ENCODE assay signal across 10 mouse cellular contexts in genomic region chr8:3219921-3220411, GRCm38 (mm10). TPM values are rescaled to one million over a fixed set of nuclear protein-coding genes. Genes with fewer than 3 reads are reported as not detected.
DNase-seq lines count a peak whose midpoint lies in the region; ATAC-seq and TF ChIP-seq lines count a peak whose summit lies in the region.
"Had no signal": no experiment of that assay in that cellular context is flagged by ENCODE, and none has a peak within 500 bp of the region (broad histone marks: within the 10 kb centered on the region; RNA-seq: fewer than 3 reads in every experiment).

No protein-coding gene starts in this region.

- no peak for ATAC-seq in heart, embryonic 14.5 days (ENCODE audit: insufficient number of reproducible peaks, insufficient read depth, low FRiP score, low read depth)
- no peak for ATAC-seq in limb, embryonic 13.5 days (ENCODE audit: low FRiP score, low read depth)
- no peak for ATAC-seq in stomach, embryonic 15.5 days (ENCODE audit: insufficient read depth, low FRiP score, low read depth)

- intact Hi-C loops in heart, postnatal 36 days (cut with DNase I): loop anchor here (2.0 to 5.0 kb wide), 3 partner anchors 38 to 59 kb away; partner anchors contain the start of gene Insr

- no peaks in the 10 kb centered on the region for H3K36me3 ChIP-seq in heart, embryonic 14.5 days (ENCODE audit: control insufficient read depth, insufficient read depth, low read length)
- H3K36me3 ChIP-seq in thymus, adult 2 months (ENCODE audit: control insufficient read depth, insufficient read depth, low read length): no peaks in the 10 kb centered on the region
- no peaks in the 10 kb centered on the region for H3K36me3 ChIP-seq in limb, embryonic 13.5 days
- no peaks in the 10 kb centered on the region for H3K36me3 ChIP-seq in stomach, embryonic 15.5 days

- H3K4me1 ChIP-seq in heart, embryonic 14.5 days (ENCODE audit: control insufficient read depth in 2 of 2, insufficient read depth in 2 of 2, low read length in 2 of 2): peaks cover 16 to 57% of the 10 kb centered on the region in 2 experiments
- peaks cover 3% of the 10 kb centered on the region for H3K4me1 ChIP-seq in thymus, adult 2 months (replicated peaks; ENCODE audit: control insufficient read depth, insufficient read depth, low read length)
- H3K4me1 ChIP-seq in limb, embryonic 13.5 days: peaks cover 29% of the 10 kb centered on the region
- H3K4me1 ChIP-seq in stomach, embryonic 15.5 days: peaks cover 14% of the 10 kb centered on the region

- WGBS in heart, embryonic 14.5 days: 90% methylated on average over 12 of the region's 12 CpGs
- WGBS in thymus, adult 2 months: 93% methylated on average over 12 of the region's 12 CpGs
- WGBS in limb, embryonic 13.5 days: 85% methylated on average over 12 of the region's 12 CpGs
- WGBS in stomach, embryonic 15.5 days: 72% methylated on average over 12 of the region's 12 CpGs

- no peak overlapping the region for H3K4me3 ChIP-seq in heart, embryonic 14.5 days (ENCODE audit: control insufficient read depth in 1 of 2, insufficient read depth in 1 of 2, low read depth in 1 of 2, low read length in 2 of 2)
- H3K4me3 ChIP-seq in thymus, adult 2 months (ENCODE audit: control insufficient read depth, insufficient read depth, low read length): no peak overlapping the region
- H3K4me3 ChIP-seq in limb, embryonic 13.5 days: no peak overlapping the region
- no peak overlapping the region for H3K4me3 ChIP-seq in stomach, embryonic 15.5 days (replicated peaks)

- no peaks in the 10 kb centered on the region for H3K9me3 ChIP-seq in heart, embryonic 14.5 days (ENCODE audit: control insufficient read depth, low read length)
- H3K9me3 ChIP-seq in limb, embryonic 13.5 days: no peaks in the 10 kb centered on the region
- no peaks in the 10 kb centered on the region for H3K9me3 ChIP-seq in stomach, embryonic 15.5 days
- H3K9me3 ChIP-seq: megakaryocyte, embryonic 14.5 days had no signal

- DNase-seq in heart, postnatal 36 days: no peak
- DNase-seq in thymus, adult 2 months: peak; percentile 5
- no peak for DNase-seq in thymus, adult 18-20 months
- DNase-seq in adrenal gland, postnatal 4 days (ENCODE audit: low spot score in 2 of 2): no peak
- DNase-seq in gastrocnemius, adult 18-20 months (ENCODE audit: low spot score): no peak
- DNase-seq: cerebellum, postnatal 36 days had no signal

- H3K27ac ChIP-seq in heart, embryonic 14.5 days (replicated peaks in 1 of 2; ENCODE audit: control insufficient read depth in 1 of 2, insufficient read depth in 1 of 2, low read depth in 2 of 2, low read length in 2 of 2): peak overlapping the region in 1 of 2 experiments; percentile 95; a peak in 1 of 4 replicates
- no peak overlapping the region for H3K27ac ChIP-seq in thymus, adult 2 months (ENCODE audit: control insufficient read depth, insufficient read depth, low read length)
- H3K27ac ChIP-seq in limb, embryonic 13.5 days: peak overlapping the region; percentile 84; the same call in 1 of the 2 replicates
- peak overlapping the region; percentile 91 for H3K27ac ChIP-seq in stomach, embryonic 15.5 days

- no peak for TF ChIP-seq POLR2A in thymus, adult 2 months (IDR thresholded peaks at IDR 0.05; ENCODE audit: control insufficient read depth, extremely low read depth, insufficient read depth, low read length, poor library complexity)

- H3K27me3 ChIP-seq in heart, embryonic 14.5 days (ENCODE audit: control insufficient read depth, insufficient read depth, low read length): no peaks in the 10 kb centered on the region
- H3K27me3 ChIP-seq in thymus, adult 2 months (ENCODE audit: control insufficient read depth, insufficient read depth, low read length): no peaks in the 10 kb centered on the region
- no peaks in the 10 kb centered on the region for H3K27me3 ChIP-seq in limb, embryonic 13.5 days
- no peaks in the 10 kb centered on the region for H3K27me3 ChIP-seq in stomach, embryonic 15.5 days (replicated peaks)
- H3K27me3 ChIP-seq: megakaryocyte, embryonic 14.5 days had no signal

- no peak for TF ChIP-seq CTCF in thymus, adult 2 months (IDR thresholded peaks at IDR 0.05; ENCODE audit: borderline replicate concordance, control insufficient read depth, extremely low read depth, insufficient read depth, low read length, poor library complexity)

- peak overlapping the region; percentile 78 for H3K4me2 ChIP-seq in heart, embryonic 14.5 days (ENCODE audit: low read length)
- peak overlapping the region; percentile 85 for H3K4me2 ChIP-seq in limb, embryonic 13.5 days (replicated peaks)
- H3K4me2 ChIP-seq in stomach, embryonic 15.5 days: peak overlapping the region; percentile 87; the same call in 1 of the 2 replicates

- H3K9ac ChIP-seq in heart, embryonic 14.5 days (ENCODE audit: low read length): peak overlapping the region; percentile 79; the same call in 1 of the 2 replicates
- H3K9ac ChIP-seq in limb, embryonic 13.5 days: no peak overlapping the region; the same call in 1 of the 2 replicates
- H3K9ac ChIP-seq in stomach, embryonic 15.5 days: no peak overlapping the region

RNA-seq across cellular contexts. Expression of gene Insr, which starts 59.5 kb away (rescaled TPM):
- 56.9 and 59.0 TPM in 2 replicates for polyA plus RNA-seq in heart, embryonic 14.5 days (2014; fragmentation: Nextera tagmentation; extraction: Ambion mirVana)
- 100 to 1,000 TPM; 120 to 153 TPM for total RNA-seq in heart, postnatal 36 days (2021)
- polyA plus RNA-seq in thymus, adult 2 months (2012; rRNA removed): 22.0 and 26.3 TPM in 2 replicates
- polyA plus RNA-seq in limb, embryonic 13.5 days (2015; fragmentation: Nextera tagmentation; extraction: Ambion mirVana): 38.4 and 40.2 TPM in 2 replicates
- 37.9 and 40.2 TPM in 2 replicates for polyA plus RNA-seq in stomach, embryonic 15.5 days (2015; fragmentation: Nextera tagmentation; extraction: Ambion mirVana)
- total RNA-seq in adrenal gland, postnatal 4 days (2021): 100 to 1,000 TPM; 111 to 112 TPM
- total RNA-seq in gastrocnemius, adult 18-20 months (2021): 10 to 100 TPM; 53.7 to 56.4 TPM
